In genomic region chr5:46732025-46732424, GRCm38 (mm10) we compare ENCODE assay signal across 18 mouse cellular contexts.
"Had no signal": no experiment of that assay in that cellular context is flagged by ENCODE, and none has a peak within 500 bp of the region (broad histone marks: within the 10 kb centered on the region; RNA-seq: fewer than 3 reads in every experiment).

No protein-coding gene starts in this region.

- H3K4me2 ChIP-seq: intestine, embryonic 15.5 days; liver, embryonic 13.5 days; lung, embryonic 15.5 days; neural tube, embryonic 12.5 days; stomach, embryonic 15.5 days had no signal

- H3K27ac ChIP-seq: intestine, embryonic 15.5 days; layer of hippocampus, adult 2 months; liver, embryonic 13.5 days; lung, embryonic 15.5 days; macrophage; neural tube, embryonic 12.5 days; stomach, embryonic 15.5 days had no signal

- DNase-seq: kidney, adult 18-20 months; kidney, postnatal 10 days; kidney, postnatal 4 days; left cerebral cortex, postnatal 4 days; liver; liver, embryonic 13.5 days; liver, postnatal 0 days; lung, postnatal 14 days; right cerebral cortex, postnatal 14 days; thymus, adult 2 months; thymus, postnatal 25 days had no signal

- H3K4me3 ChIP-seq: intestine, embryonic 15.5 days; layer of hippocampus, adult 2 months; liver, embryonic 13.5 days; lung, embryonic 15.5 days; megakaryocyte, embryonic 14.5 days; neural tube, embryonic 12.5 days; stomach, embryonic 15.5 days had no signal

- H3K27me3 ChIP-seq: intestine, embryonic 15.5 days; liver, embryonic 13.5 days; lung, embryonic 15.5 days; megakaryocyte, embryonic 14.5 days; neural tube, embryonic 12.5 days; stomach, embryonic 15.5 days had no signal

- H3K36me3 ChIP-seq: intestine, embryonic 15.5 days; liver, embryonic 13.5 days; lung, embryonic 15.5 days; neural tube, embryonic 12.5 days; stomach, embryonic 15.5 days had no signal

- H3K4me1 ChIP-seq: intestine, embryonic 15.5 days; liver, embryonic 13.5 days; megakaryocyte, embryonic 14.5 days; neural tube, embryonic 12.5 days; stomach, embryonic 15.5 days had no signal

- H3K9ac ChIP-seq: intestine, embryonic 15.5 days; liver, embryonic 13.5 days; liver, postnatal 0 days; lung, embryonic 15.5 days; neural tube, embryonic 12.5 days; stomach, embryonic 15.5 days had no signal

- ATAC-seq: intestine, embryonic 15.5 days; liver, postnatal 0 days had no signal

- H3K9me3 ChIP-seq: intestine, embryonic 15.5 days; liver, embryonic 13.5 days; lung, embryonic 15.5 days; megakaryocyte, embryonic 14.5 days; neural tube, embryonic 12.5 days; stomach, embryonic 15.5 days had no signal
